Comparison of ENCODE assay signal across 15 mouse cellular contexts in genomic region chr16:95951471-95951870, GRCm38 (mm10).
"Had no signal": no experiment of that assay in that cellular context is flagged by ENCODE, and none has a peak within 500 bp of the region (broad histone marks: within the 10 kb centered on the region; RNA-seq: fewer than 3 reads in every experiment).

No protein-coding gene starts in this region.

- H3K27me3 ChIP-seq: neural tube, embryonic 15.5 days; stomach, embryonic 15.5 days had no signal

- H3K9ac ChIP-seq: neural tube, embryonic 15.5 days; stomach, embryonic 15.5 days had no signal

- H3K9me3 ChIP-seq: neural tube, embryonic 15.5 days; stomach, embryonic 15.5 days had no signal

- H3K27ac ChIP-seq: neural tube, embryonic 15.5 days; stomach, embryonic 15.5 days; stomach, postnatal 0 days had no signal

- DNase-seq: retina, postnatal 1 day; right cerebral cortex, adult 18-20 months; right cerebral cortex, postnatal 14 days; right cerebral cortex, postnatal 25 days; right cerebral cortex, postnatal 4 days; spleen, adult 18-20 months; thymus, adult 18-20 months; thymus, adult 2 months; thymus, postnatal 14 days; thymus, postnatal 25 days; thymus, postnatal 36 days; thymus, postnatal 4 days had no signal

- H3K4me2 ChIP-seq: neural tube, embryonic 15.5 days; stomach, embryonic 15.5 days had no signal

- H3K4me3 ChIP-seq: neural tube, embryonic 15.5 days; stomach, embryonic 15.5 days had no signal

- H3K36me3 ChIP-seq: neural tube, embryonic 15.5 days; stomach, embryonic 15.5 days had no signal

- H3K4me1 ChIP-seq: neural tube, embryonic 15.5 days; stomach, embryonic 15.5 days had no signal
